Mouse (Mus musculus) MN1 (cell line): ENCODE data around the gene Paqr8.
"Not testable (repeated sequence)": the region's sequence is repeated elsewhere in the genome, so short reads cannot be mapped to it uniquely, and the experiment has no call there.

Experiments
- DNase-seq: peaks from one replicate; pipeline ENCODE4 v3.0.0-alpha.2; 2016; ENCODE audit warnings: low spot score

The Paqr8 gene

DNA sequence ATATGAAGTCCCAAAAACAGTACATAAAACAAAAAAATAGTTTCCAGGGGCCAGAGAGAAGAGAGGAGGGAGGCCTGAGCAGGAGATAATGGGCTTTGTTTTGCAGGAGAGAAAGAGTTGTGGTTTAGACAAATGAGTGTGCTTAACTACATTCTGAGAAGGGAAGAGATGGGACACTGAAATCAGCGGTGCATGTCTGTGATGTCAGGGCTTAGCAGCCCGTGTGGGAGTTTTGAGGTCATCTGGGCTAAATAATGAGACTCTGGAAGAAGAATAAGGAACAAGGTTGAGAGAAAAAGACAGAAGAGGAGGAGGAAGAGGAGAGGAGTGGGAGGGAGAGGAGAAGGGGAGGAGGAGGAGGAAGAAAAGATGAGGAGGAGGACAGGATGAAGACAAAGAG is 21.7 kb downstream of the Paqr8 start:
- DNase-seq, result no peak

GRCm38 (mm10) chr1:20912527-20913171 is 22.2 kb downstream of the Paqr8 start:
- DNase-seq, result peak; percentile 47

DNA sequence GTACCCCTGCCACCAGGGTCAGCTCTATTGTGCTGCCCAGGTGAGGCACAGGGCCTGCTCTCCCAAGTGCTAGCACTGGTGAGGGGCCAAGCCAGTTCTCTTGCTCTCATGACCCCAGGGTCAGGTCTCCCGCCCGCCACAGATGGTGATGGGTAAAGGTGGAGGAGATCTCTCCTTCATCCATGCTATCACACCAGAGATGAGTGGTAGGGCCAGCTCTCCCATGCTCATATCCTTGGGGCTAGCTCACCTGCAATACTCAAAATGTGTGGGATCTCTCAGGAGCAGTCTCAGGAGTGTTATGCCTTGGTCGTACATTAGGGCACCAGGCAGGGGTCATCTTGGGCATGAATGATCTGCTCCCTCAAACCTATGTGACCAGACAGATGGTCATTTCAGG is 24.4 kb downstream of the Paqr8 start:
- DNase-seq, result no peak

GRCm38 (mm10) chr1:20915608-20916007 is 25.2 kb downstream of the Paqr8 start:
- DNase-seq, result no peak

DNA sequence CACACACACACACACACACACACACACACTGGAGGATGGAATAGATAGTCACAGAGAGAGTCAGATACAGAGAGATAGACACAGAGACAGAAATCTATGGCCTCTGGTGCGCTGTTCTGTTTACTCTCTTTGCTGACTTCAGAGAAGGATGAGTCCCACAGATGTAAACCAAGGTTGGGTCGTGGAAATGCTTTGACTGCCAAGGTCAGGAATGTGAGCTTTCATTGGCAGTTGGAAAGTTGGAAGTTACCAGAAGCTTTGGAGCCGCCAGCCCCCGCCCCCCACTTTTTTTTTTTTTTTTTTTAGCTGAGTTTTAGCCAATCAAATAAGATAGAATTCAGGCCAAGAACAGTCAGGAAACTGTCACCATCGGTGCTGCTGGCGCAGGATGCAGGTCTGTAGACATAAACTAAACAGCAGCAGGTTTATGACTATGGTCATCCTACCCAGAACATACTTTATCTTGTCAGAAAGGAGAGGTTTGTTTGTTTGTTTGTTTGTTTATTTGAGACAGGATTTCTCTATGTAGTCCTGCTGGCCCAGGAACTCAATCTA is 27.2 kb downstream of the Paqr8 start:
- no peak for DNase-seq

DNA sequence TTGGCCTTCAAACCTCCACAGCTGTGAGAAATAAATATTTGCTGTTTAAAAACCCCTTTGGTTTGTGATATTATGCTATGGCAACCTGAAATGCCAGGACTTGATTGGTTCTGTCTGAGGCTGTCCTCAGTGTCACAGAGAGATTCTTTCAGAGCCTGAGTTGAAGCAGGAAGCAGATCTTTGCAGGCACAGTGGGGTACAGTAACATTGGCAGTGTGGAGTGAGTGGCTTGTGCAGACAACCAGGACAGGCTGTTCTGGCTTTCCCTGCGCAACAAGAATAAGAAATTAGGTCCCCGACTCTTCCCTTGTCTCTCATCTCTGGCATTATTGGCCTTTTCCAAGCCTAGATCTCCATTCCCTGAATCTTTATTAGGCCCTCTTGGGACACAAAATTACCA is 29.3 kb downstream of the Paqr8 start:
- no peak for DNase-seq

- DNase-seq, result no peak
Measured at GRCm38 (mm10) chr1:20921081-20921528, 30.7 kb downstream of the Paqr8 start.

- DNase-seq, result no peak
Measured at GRCm38 (mm10) chr1:20922612-20923399, 32.4 kb downstream of the Paqr8 start.

DNA sequence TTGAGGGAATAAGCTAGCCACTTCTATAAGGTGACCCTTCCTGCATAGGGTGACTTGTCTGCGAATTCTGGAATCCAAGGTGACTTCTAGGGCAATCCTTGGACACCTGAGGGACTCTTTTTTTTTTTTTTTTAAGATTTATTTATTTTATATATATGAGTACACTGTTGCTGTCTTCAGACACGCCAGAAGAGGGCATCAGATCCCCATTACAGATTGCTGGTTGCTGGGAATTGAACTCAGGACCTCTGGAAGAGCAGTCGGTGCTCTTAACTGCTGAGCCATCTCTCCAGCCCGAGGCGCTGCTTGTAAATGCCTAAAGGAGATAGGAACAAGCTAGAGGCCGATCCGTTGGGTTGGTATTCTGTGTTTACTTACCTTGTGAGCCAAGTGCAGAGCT is 34.9 kb downstream of the Paqr8 start:
- not testable (repeated sequence) for DNase-seq

DNA sequence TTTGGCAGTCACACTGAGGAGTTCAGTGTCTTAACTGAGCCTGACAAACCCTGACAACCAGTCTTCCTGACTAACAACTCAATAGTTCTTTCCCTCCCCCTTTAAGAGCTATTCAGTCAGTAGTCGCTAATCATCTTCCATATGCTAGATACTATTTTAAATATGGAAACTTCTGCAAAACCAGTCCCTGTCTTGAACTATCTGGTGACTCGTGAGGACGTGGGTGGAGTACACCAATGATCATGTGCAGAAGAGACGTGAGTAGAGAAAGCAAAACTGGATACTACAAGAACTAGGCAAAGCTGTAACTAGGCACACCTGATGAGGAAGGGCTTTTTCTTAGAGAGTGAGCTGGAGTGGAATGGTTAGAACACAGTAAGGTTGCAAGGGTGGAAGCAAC is 35.5 kb downstream of the Paqr8 start:
- DNase-seq, result no peak

GRCm38 (mm10) chr1:20926376-20926775 is 36.0 kb downstream of the Paqr8 start:
- DNase-seq, result no peak

GRCm38 (mm10) chr1:20928487-20928886 is 38.1 kb downstream of the Paqr8 start:
- DNase-seq, result no peak

GRCm38 (mm10) chr1:20933457-20933856 is 43.1 kb downstream of the Paqr8 start:
- DNase-seq, result peak; percentile 75

DNA sequence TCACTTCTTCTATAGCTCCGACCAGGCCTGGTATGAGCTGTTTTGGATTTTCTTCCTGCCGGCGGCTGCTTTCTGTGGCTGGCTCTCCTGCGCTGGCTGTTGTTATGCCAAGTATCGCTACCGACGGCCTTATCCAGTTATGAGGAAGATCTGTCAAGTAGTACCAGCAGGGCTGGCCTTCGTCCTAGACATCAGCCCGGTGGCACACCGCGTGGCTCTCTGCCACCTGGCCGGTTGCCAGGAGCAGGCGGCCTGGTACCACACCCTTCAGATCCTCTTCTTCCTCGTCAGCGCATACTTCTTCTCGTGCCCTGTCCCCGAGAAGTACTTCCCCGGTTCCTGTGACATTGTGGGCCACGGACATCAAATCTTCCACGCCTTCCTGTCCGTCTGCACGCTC is 44.7 kb downstream of the Paqr8 start:
- DNase-seq, result peak; percentile 53

DNA sequence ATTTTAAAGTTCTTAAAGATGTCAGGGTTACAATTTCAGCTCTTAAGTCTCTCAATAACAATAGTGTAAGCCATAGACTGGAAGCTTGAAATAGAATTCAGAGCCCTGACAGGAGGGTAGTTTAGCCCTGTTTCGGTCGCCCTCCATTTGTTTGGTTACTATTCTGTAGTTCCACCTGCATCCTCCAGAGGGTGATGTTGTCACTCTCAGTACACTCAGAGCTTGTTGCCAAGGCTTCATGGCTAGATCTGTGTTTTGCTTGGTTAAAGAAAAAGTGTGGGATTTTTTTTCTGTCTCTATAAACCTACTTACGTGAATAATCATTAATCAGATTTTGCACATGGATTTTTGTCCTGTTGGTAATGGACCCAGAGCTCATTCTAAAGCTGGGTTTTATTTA is 48.6 kb downstream of the Paqr8 start:
- peak; percentile 76 for DNase-seq

GRCm38 (mm10) chr1:20940151-20940550 is 49.7 kb downstream of the Paqr8 start:
- no peak for DNase-seq

DNA sequence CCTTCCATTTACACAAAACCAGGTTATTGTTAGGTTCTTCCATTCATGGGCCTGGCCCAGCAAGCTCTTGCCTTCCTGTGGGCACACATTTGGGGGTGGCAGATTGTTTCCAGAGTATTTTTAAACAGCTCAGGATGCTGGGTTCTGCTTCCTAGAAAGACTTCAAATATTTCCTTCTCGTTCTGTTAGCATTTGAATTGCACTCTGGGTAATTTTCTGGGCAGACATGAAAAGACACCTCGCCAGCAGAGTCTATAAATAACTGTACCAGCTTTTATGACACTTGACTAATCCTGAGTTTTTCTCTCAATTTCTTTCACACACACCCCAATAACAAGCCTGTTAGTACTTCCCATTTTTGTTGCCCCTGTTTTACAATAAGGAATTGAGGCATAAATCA is 50.9 kb downstream of the Paqr8 start:
- no peak for DNase-seq

DNA sequence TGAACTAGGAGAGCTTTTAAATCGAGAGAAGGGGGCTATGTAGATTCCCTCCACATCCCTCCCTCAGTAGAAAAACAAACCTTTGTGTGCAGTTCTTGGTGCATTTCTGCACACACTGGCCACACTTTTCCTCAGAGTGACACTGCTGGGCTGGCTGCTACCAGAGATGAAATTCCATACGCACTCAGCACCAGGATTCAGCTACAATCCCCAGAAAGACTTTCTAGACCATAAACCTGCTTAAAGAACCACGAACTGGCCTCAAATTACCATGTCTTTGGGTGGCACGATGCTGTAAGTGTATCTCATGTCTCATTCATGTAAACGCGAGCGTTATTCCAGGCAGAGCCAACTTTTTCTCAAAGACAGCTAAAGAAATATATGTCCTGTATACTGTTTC is 51.5 kb downstream of the Paqr8 start:
- DNase-seq, result no peak

DNA sequence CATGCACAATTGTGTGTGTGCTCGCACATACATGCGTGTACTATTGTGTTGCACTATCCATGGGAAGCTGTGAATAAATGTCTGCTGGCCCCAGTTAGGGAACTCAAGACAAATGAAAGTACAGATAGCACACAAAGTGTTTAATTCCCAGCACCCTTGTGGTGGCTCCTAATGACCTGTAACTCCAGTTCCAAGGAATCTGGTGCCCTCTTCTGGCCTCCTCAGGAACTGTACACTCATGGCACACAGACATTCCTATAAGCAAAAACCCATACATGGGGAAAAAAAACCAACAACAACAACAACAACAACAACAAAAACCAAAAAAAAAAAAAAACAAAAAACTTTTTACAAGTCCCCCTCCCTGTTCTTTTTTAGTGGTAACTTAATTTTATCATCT is 52.6 kb downstream of the Paqr8 start:
- DNase-seq, result no peak

- peak; percentile 99 for DNase-seq
Measured at GRCm38 (mm10) chr1:20951300-20951763, 60.9 kb downstream of the Paqr8 start, which contains the start of gene Efhc1. Gene Efhc1, plus strand, starts transcription at chr1:20951626.

GRCm38 (mm10) chr1:20951799-20952198 is 61.4 kb downstream of the Paqr8 start:
- DNase-seq, result no peak

DNA sequence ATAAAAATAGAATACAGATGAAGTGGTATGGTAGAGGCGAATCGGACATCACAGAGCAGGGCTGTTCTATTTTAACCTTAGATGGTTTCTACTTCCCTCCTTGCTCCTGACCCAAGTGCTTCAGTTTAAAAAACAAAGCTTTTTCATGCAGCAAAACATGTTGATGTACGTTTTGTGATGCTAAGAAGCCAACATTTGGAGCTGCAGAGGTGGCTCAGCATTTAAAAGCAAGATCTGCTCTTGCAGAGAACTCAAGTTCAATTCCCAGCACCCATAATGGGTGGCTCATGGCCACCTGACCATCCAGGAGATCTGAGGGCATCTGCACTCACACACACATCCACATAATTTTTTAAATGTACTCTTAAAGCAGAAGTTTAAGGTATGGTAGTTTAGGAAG is 64.5 kb downstream of the Paqr8 start:
- no peak for DNase-seq

- no peak for DNase-seq
Measured at GRCm38 (mm10) chr1:20969642-20970041, 79.2 kb downstream of the Paqr8 start.
